Mouse (Mus musculus) cerebral cortex, adult 2 months (tissue): ENCODE data around the gene Gm14305.

Experiments
- WGBS: fragments of 180-500 bp; shearing (Covaris S2); methylation state at CpG from one replicate; pipeline ENCODE4 v1.1.7; 2018; 5-methylcytosine and 5-hydroxymethylcytosine counted together

Gene Gm14305

DNA sequence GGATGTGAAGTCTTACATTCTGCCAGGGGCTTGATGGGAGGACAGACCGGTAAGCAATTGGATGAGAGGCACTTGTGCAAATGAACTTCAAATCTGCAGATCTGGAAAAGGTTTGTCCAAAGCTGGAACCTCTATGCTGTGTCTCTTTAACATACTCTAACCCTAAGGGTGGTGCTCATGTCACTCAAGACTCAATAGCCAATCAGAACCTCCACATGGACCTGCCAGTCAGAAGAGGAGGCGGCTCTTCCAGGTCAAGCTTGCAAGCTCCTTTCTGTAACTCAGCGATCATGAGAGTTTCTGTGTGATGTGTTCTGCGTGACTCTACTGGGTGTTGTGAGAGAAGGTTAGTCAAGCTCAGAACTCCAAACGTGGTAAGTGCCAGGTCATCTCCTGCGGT, at the start of gene Gm14305:
Gene Gm14305 (plus strand): TSS at position 278 of the 400 bp plus-strand sequence.
- 8% methylated on average over 4 of the region's 6 CpGs for WGBS

DNA sequence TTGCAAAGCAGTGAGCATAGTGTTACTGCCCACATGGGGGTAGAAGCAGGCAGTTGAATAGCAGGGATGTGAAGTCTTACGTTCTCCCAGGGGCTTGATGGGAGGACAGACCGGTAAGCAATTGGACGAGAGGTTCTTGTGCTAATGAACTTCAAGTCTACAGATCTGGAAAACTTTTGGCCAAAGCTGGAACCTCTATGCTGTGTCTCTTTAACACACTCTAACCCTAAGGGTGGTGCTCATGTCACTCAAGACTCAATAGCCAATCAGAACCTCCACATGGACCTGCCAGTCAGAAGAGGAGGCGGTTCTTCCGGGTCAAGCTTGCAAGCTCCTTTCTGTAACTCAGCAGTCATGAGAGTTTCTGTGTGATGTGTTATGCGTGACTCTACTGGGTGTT, 37.9 kb upstream of the Gm14305 start, which contains the start of gene Zfp973:
Gene Zfp973 (plus strand): TSS at position 301 of the 400 bp plus-strand sequence.
- WGBS: no CpG with 5 or more reads among the region's 6 CpGs
